Mouse (Mus musculus) forebrain, embryonic 11.5 days (tissue): ENCODE measurements at regions not wholly inside any gene's neighbourhood (a gene's known extent, or its start where the extent isn't known, plus 50 kb on each side); places are given as distances from the start of the nearest gene placed in this dataset.

ENCODE experiments used
- ATAC-seq: fragments of 200-750 bp; cut with Nextera tagmentation; replicated peaks from 2 replicates; pipeline ENCODE4 v1.8.0; 2017; ENCODE audit warnings: moderate TSS enrichment; ENCODE audit not compliant: low FRiP score
- DNase-seq: peaks from one replicate; pipeline ENCODE4 v3.0.0-alpha.2; 2017; ENCODE audit warnings: low spot score
- H3K27ac ChIP-seq: fragments of 300-500 bp; sonication (generic); 2 replicates; pipeline ENCODE4 v1.5.1; 2014; ENCODE audit warnings: low read depth, low read length
- H3K27me3 ChIP-seq: fragments of 300-500 bp; sonication (generic); 2 replicates; pipeline ENCODE4 v1.6.1; 2014; ENCODE audit warnings: mild to moderate bottlenecking, low read length, mixed read lengths; ENCODE audit not compliant: control insufficient read depth, insufficient read depth
- H3K36me3 ChIP-seq: fragments of 300-500 bp; sonication (generic); 2 replicates; pipeline ENCODE4 v1.6.1; 2014; ENCODE audit warnings: mild to moderate bottlenecking, low read length, moderate library complexity, mixed read lengths; ENCODE audit not compliant: control insufficient read depth, insufficient read depth
- H3K4me1 ChIP-seq: fragments of 300-500 bp; sonication (generic); replicated peaks from 2 replicates; pipeline ENCODE4 v1.6.1; 2014; ENCODE audit warnings: low read length, mixed read lengths; ENCODE audit not compliant: control insufficient read depth, insufficient read depth
- H3K4me2 ChIP-seq: fragments of 300-500 bp; sonication (generic); 2 replicates; pipeline ENCODE4 v1.6.1; 2014; ENCODE audit warnings: low read depth, mild to moderate bottlenecking, low read length, moderate library complexity, mixed read lengths; ENCODE audit not compliant: severe bottlenecking
- H3K4me3 ChIP-seq: fragments of 300-500 bp; sonication (generic); 2 replicates; pipeline ENCODE4 v1.5.1; 2014; ENCODE audit warnings: low read depth, low read length
- H3K9ac ChIP-seq: fragments of 300-500 bp; sonication (generic); 2 replicates; pipeline ENCODE4 v1.6.1; 2014; ENCODE audit warnings: low read length
- H3K9me3 ChIP-seq: fragments of 300-500 bp; sonication (generic); 2 replicates; pipeline ENCODE4 v1.6.1; 2016; ENCODE audit warnings: low read length, mixed read lengths; ENCODE audit not compliant: control insufficient read depth
- WGBS: fragments of 180-500 bp; shearing (Covaris S2); extraction: QIAGEN DNeasy Blood & Tissue Kit; methylation state at CpG from one replicate; pipeline ENCODE4 v1.1.7; 2014; 5-methylcytosine and 5-hydroxymethylcytosine counted together

GRCm38 (mm10) chr5:46278190-46278589 lies 420.8 kb upstream of the Lcorl start:
- no peak overlapping the region for H3K9ac ChIP-seq
- H3K27ac ChIP-seq = no peak overlapping the region
- H3K4me2 ChIP-seq = no peak overlapping the region
- H3K27me3 ChIP-seq = no peaks in the 10 kb centered on the region
- no peaks in the 10 kb centered on the region for H3K36me3 ChIP-seq
- no peak overlapping the region for H3K4me3 ChIP-seq
- no peaks in the 10 kb centered on the region for H3K4me1 ChIP-seq
- DNase-seq (no peak), ATAC-seq (no peak)
- no peaks in the 10 kb centered on the region for H3K9me3 ChIP-seq

GRCm38 (mm10) chr5:46256730-46257129 lies 399.3 kb upstream of the Lcorl start:
- Histone ChIP-seq H3K27me3 (no peaks in the 10 kb centered on the region), H3K4me1 (no peaks in the 10 kb centered on the region), H3K36me3 (no peaks in the 10 kb centered on the region), H3K9me3 (no peaks in the 10 kb centered on the region), H3K4me3 (no peak overlapping the region), H3K9ac (no peak overlapping the region), H3K27ac (no peak overlapping the region), H3K4me2 (no peak overlapping the region)
- 87% methylated on average over 6 of the region's 6 CpGs for WGBS
- DNase-seq (no peak), ATAC-seq (no peak)

GRCm38 (mm10) chr5:46253940-46254339 lies 396.5 kb upstream of the Lcorl start:
- H3K9ac ChIP-seq = no peak overlapping the region
- H3K4me3 ChIP-seq = no peak overlapping the region
- no peaks in the 10 kb centered on the region for H3K27me3 ChIP-seq
- H3K4me1 ChIP-seq = no peaks in the 10 kb centered on the region
- ATAC-seq (no peak), DNase-seq (no peak)
- no peaks in the 10 kb centered on the region for H3K9me3 ChIP-seq
- H3K36me3 ChIP-seq = no peaks in the 10 kb centered on the region
- no peak overlapping the region for H3K4me2 ChIP-seq
- H3K27ac ChIP-seq = no peak overlapping the region

- no peaks in the 10 kb centered on the region for H3K4me1 ChIP-seq
- peak; percentile 72 for ATAC-seq
- no peaks in the 10 kb centered on the region for H3K36me3 ChIP-seq
- no peak overlapping the region for H3K9ac ChIP-seq
- H3K4me2 ChIP-seq = no peak overlapping the region
- H3K27me3 ChIP-seq = no peaks in the 10 kb centered on the region
- DNase-seq = no peak
- H3K4me3 ChIP-seq = no peak overlapping the region
- H3K9me3 ChIP-seq = no peaks in the 10 kb centered on the region
- 61% methylated on average over 5 of the region's 5 CpGs for WGBS
- no peak overlapping the region for H3K27ac ChIP-seq
Measured at GRCm38 (mm10) chr5:46235364-46236067, 378.1 kb upstream of the Lcorl start.

- ATAC-seq (peak; percentile 70), DNase-seq (no peak)
- no peak overlapping the region for H3K9ac ChIP-seq
Measured at GRCm38 (mm10) chr5:46232780-46233179, 375.4 kb upstream of the Lcorl start.

GRCm38 (mm10) chr5:46228667-46229066 lies 371.3 kb upstream of the Lcorl start:
- no peak for DNase-seq
- WGBS = 81% methylated on average over 3 of the region's 3 CpGs

More at GRCm38 (mm10) chr5:46232780-46233179, 375.4 kb upstream of the Lcorl start:
- Histone ChIP-seq H3K4me2 (no peak overlapping the region), H3K27ac (no peak overlapping the region), H3K4me1 (no peaks in the 10 kb centered on the region), H3K36me3 (no peaks in the 10 kb centered on the region), H3K4me3 (no peak overlapping the region), H3K27me3 (no peaks in the 10 kb centered on the region), H3K9me3 (no peaks in the 10 kb centered on the region)

GRCm38 (mm10) chr5:46212845-46213468 lies 355.5 kb upstream of the Lcorl start:
- Histone ChIP-seq H3K4me1 (no peaks in the 10 kb centered on the region), H3K36me3 (no peaks in the 10 kb centered on the region), H3K27ac (no peak overlapping the region), H3K9ac (no peak overlapping the region), H3K4me2 (no peak overlapping the region), H3K4me3 (no peak overlapping the region), H3K9me3 (no peaks in the 10 kb centered on the region), H3K27me3 (no peaks in the 10 kb centered on the region; the same call in 1 of the 2 replicates)
- 74% methylated on average over 4 of the region's 4 CpGs for WGBS
- DNase-seq (no peak), ATAC-seq (no peak)

More at GRCm38 (mm10) chr5:46228667-46229066, 371.3 kb upstream of the Lcorl start:
- Histone ChIP-seq H3K4me3 (no peak overlapping the region), H3K9ac (no peak overlapping the region), H3K4me2 (no peak overlapping the region), H3K9me3 (no peaks in the 10 kb centered on the region), H3K4me1 (no peaks in the 10 kb centered on the region), H3K27ac (no peak overlapping the region), H3K27me3 (no peaks in the 10 kb centered on the region), H3K36me3 (no peaks in the 10 kb centered on the region)
- no peak for ATAC-seq

- Histone ChIP-seq H3K36me3 (no peaks in the 10 kb centered on the region), H3K9me3 (no peaks in the 10 kb centered on the region), H3K27me3 (peaks cover 5% of the 10 kb centered on the region; the same call in 1 of the 2 replicates), H3K4me3 (no peak overlapping the region), H3K4me1 (no peaks in the 10 kb centered on the region), H3K27ac (no peak overlapping the region), H3K4me2 (no peak overlapping the region), H3K9ac (no peak overlapping the region)
- 71% methylated on average over 2 of the region's 2 CpGs for WGBS
- ATAC-seq = no peak
- no peak for DNase-seq
Measured at GRCm38 (mm10) chr5:46209076-46209475, 351.7 kb upstream of the Lcorl start.

GRCm38 (mm10) chr5:46203744-46204143 lies 346.3 kb upstream of the Lcorl start:
- H3K27ac ChIP-seq = no peak overlapping the region
- no peaks in the 10 kb centered on the region for H3K36me3 ChIP-seq
- WGBS = 73% methylated on average over 4 of the region's 4 CpGs
- no peak overlapping the region for H3K4me3 ChIP-seq
- H3K9me3 ChIP-seq = no peaks in the 10 kb centered on the region
- no peak overlapping the region for H3K9ac ChIP-seq
- H3K4me1 ChIP-seq = peaks cover 3% of the 10 kb centered on the region; the same call in 1 of the 2 replicates
- ATAC-seq (no peak), DNase-seq (no peak)
- peaks cover 13% of the 10 kb centered on the region; the same call in 1 of the 2 replicates for H3K27me3 ChIP-seq
- no peak overlapping the region for H3K4me2 ChIP-seq
